Mouse (Mus musculus) frontal cortex, postnatal 36 days (tissue): ENCODE data around the gene Hsd17b3.

Experiments
- DNase-seq, 2 experiments: peaks; one replicate each; pipeline ENCODE4 v3.0.0; 2022; ENCODE audit warnings: low spot score in 2 of 2

Hsd17b3 gene

DNA sequence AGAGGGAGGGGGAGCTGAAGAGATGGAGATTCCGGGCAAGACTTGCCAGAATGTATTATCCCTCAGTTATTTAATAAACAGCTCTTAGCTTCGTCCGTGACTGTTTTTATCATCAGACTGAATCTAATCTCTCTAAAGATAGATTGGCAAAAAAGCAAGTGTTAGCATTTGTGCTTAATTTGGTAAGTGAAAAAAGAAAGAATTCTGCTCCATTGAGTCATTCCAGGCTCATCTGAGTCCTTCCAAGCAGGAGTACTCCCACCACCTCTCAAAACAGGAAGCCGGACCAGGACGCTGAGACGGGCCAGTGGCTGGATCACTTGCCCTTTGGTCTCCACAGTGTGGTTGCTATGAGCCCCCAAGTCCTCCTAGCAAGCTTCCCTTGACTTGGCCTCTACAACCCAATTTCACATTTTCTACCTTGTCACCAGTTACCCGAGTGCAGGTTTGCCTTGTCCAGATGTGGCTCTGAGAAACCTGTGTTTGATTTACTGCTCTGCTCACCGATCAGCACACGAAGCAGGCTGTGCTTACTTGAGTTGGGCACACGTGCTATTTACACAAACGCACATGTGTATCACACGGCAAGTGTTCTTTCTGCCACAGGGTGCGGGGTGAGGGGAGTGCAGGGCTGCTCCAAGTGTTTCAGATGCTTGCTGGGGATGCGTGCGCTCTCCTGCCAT is 66.1 kb downstream of the Hsd17b3 start:
- no peak for DNase-seq

DNA sequence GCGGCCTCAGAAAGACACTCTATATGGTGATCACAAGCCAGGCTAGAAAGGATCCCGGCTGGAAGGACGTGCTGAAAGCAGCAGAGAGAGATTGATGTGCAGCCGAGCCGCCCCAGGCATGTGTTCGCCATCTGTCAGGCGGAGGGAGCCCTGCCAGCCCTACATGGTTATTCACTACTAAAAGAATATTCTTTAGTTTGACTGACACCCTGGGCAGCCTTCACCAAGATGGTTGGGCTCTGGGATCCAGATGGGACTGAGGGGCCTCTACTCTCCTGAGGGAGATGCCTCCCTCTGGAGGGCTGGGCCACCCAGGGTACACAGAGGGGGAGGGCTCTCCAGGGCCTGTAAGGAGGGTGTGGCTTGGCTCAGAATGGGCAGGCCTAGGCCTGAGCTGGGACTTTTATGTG is 68.1 kb downstream of the Hsd17b3 start:
- DNase-seq, result peak; percentile 57 to 82

DNA sequence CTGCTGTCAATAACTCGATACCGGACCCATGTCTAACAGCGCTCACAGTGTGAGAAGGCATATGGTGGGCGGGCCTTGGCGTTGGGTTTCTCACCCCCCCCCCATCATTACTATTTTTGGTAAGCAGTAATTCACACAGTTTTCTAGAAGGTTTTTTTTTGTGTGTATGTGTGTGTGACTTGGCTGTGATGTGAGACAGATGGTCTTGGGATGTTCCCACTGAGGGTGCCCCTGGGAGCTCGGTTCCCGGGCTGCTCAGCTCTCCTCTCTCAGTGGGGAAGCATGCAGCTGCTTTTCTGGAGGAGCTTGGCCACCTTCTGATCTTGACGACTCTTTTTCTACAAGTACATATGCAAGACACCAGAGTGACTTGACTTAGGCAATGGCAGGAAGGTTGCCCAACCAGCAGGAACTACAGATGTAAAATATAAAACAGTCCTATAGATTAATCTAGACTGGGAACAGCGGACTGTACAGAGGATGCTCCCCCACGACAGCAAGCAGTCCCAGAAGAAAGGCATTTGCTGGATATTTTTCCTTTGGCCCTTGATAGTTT is 70.4 kb downstream of the Hsd17b3 start:
- DNase-seq, result no peak

DNA sequence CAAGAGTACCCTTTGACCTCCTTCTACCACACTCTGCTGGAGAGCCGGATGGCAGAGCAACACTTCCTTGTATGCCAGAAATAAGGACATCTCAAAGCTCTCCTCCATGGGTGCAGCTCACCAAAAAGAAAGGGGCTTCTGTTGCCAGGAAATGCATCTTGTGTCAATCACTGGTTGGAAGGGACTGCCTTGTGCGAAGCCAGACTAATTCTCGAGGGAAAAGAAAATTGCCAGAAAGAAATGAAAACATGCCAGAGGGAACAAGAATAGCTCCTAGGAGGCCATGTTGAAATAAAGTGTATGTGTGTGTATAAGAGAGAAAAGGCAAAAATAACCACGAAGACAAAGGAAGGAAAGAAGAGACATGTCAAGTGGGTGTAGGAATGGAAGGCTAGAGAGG is 73.0 kb downstream of the Hsd17b3 start:
- DNase-seq, result no peak

DNA sequence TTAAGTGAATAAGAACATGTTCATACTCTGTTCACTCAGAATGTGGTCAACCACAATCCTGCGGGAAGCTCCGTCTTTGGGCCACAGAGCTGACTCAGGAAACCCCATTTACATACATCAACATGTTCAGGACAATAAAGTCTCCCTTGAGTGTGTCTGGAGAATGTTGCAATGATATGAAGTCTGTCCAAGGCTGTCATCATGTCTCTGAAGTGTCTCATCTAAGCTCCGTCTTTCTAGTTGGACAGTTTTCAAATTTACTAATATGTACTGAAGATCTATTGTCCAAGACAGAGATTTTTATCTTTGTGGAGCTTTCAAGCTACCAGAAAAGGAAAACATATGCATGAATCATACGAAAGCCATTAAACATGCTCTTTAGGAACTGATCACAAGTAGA is 77.9 kb downstream of the Hsd17b3 start:
- DNase-seq, result no peak
